Mouse (Mus musculus): ENCODE measurements around the gene H2al2a. TPM values are rescaled to one million over a fixed set of nuclear protein-coding genes. Genes with fewer than 3 reads are reported as not detected.

The H2al2a gene
- total and polyA plus RNA-seq, 3 experiments: not detected

DNA sequence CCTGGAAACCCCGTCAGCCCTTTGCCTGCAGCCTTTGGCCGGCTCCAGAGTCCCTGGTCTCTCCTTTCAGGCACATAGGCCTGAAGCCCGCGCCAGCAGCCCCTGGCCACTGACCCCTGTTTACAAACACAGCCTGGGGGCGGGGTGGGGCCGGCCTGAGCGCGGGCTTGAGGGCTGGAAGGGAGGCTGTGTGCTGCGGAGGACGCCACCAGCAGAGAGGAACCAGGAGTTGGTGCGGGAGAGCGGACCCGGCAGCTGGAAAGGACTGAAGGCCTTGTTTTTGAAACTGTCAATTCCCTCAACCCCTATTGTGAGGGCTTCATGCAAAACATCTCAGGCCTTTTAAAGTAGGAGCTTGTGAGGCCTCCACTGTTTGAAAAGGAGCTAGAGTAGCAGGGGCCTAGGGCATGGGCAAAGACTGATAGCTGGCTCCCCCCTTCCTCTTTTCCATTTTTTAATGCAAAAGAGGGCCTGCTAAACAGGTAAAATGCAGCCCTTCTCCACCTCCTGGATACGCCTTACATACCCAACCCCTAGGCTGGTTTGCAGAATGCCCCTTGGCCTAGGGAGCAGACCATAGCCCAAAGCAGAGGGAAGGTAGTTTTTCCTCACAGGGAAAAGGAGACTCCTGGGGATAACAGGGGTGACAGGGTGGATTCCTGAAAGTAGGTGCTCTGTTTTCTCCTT, 44.6 kb upstream of the H2al2a start:
- TF ChIP-seq JUND (conservative IDR thresholded peaks at IDR 0.05; ENCODE audit: low read depth, low read length) (no peak), POLR2AphosphoS2 (IDR thresholded peaks at IDR 0.05; ENCODE audit: low read depth, low read length) (no peak), CHD1 (IDR thresholded peaks at IDR 0.05; ENCODE audit: low read depth, low read length) (no peak), TBP (conservative IDR thresholded peaks at IDR 0.05; ENCODE audit: low read depth, low read length) (no peak), CTCF (conservative IDR thresholded peaks at IDR 0.05 in 1 of 2, IDR thresholded peaks at IDR 0.05 in 1 of 2; ENCODE audit: low read depth in 2 of 2, low read length in 2 of 2) (no peak), HCFC1 (IDR thresholded peaks at IDR 0.05; ENCODE audit: low read depth, low read length) (no peak), EP300 (IDR thresholded peaks at IDR 0.05; ENCODE audit: low read length) (no peak), ELF1 (IDR thresholded peaks at IDR 0.05; ENCODE audit: low read depth, low read length) (no peak)
- Histone ChIP-seq H3K79me2 (replicated peaks; ENCODE audit: control insufficient read depth, extremely low read depth, insufficient read depth, poor library complexity, severe bottlenecking) (peaks cover 2% of the 10 kb centered on the region; the same call in 1 of the 2 replicates), H3K27ac (ENCODE audit: insufficient read depth, low read depth) (no peak overlapping the region), H3K4me3 (replicated peaks in 1 of 3; ENCODE audit: low read depth in 2 of 3, low read length in 2 of 3, poor library complexity in 1 of 3) (no peak overlapping the region), H3K36me3 (replicated peaks in 1 of 2; ENCODE audit: control insufficient read depth in 1 of 2, insufficient read depth in 1 of 2, low read length in 1 of 2) (no peaks in the 10 kb centered on the region), H3K9ac (ENCODE audit: insufficient read depth, low read depth) (no peak overlapping the region), H3K27me3 (replicated peaks) (peaks cover 20% of the 10 kb centered on the region), H3K4me1 (ENCODE audit: control insufficient read depth in 1 of 2, insufficient read depth in 2 of 2) (peaks cover 2 to 16% of the 10 kb centered on the region in 2 experiments; a peak in 3 of 4 replicates), H3K4me2 (ENCODE audit: insufficient read depth, low read depth, poor library complexity, severe bottlenecking) (no peak overlapping the region), H3K9me3 (replicated peaks; ENCODE audit: low read length) (no peaks in the 10 kb centered on the region)
- no peak for DNase-seq (ENCODE audit: extremely low read depth)
- in situ Hi-C loops (cut with MboI; ENCODE audit: low pct_ligation_motif_present, low pct_unique_long_range_greater_than_20kb, low sequenced_read_pairs) (loop anchor here (25.0 kb wide), 2 partner anchors 321 to 646 kb away; partner anchors contain the start of genes Bmi1 and Spag6), dilution Hi-C loops (cut with MboI; ENCODE audit: extremely low pct_ligation_motif_present, extremely low pct_unique_long_range_greater_than_20kb, low sequenced_read_pairs) (no loop called here)

DNA sequence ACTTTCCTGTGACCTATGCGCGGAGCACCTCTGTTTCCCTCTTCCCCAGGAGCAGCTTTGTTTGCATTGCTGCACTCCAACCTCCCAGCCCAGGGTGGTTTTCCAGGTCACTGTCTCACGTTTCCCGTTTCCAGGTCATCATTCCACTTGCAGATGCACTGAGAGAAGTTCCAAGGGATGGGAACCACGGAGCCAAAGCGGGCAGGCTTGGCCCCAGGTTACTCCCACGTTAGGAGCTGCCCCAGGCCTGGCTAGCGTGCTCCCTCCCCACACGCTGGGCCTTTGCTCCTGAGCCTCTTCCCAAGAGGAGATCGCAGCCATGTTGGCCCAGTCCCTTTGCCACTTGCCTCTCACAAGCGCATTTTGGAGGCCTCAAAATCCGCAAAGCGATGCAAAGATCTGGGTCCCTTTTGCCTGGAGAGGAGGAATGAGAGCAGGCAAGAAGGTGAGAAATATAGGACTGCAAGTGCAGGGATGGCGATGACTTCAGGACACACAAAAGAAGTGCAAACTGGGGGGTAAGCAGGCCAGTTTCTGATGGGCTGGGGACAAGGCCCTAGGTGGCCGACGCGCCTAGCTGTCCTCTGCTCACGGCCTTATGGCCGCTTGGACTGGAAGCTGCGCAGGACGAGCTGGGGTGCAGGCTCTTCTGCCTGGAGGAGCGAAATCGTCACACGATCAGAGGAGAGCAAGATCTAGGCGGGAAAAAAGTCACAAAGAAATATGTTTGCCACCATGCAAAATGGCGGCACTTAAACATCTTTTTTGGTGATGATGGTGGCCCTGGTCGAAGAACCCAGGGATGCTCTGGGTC, 43.8 kb upstream of the H2al2a start:
- H3K27ac ChIP-seq (ENCODE audit: insufficient read depth, low read depth): no peak overlapping the region
- DNase-seq (ENCODE audit: extremely low read depth): no peak
- H3K9ac ChIP-seq (ENCODE audit: insufficient read depth, low read depth): no peak overlapping the region
- in situ Hi-C loops (cut with MboI; ENCODE audit: low pct_ligation_motif_present, low pct_unique_long_range_greater_than_20kb, low sequenced_read_pairs) (loop anchor here (25.0 kb wide), 2 partner anchors 322 to 647 kb away; partner anchors contain the start of genes Bmi1 and Spag6), dilution Hi-C loops (cut with MboI; ENCODE audit: extremely low pct_ligation_motif_present, extremely low pct_unique_long_range_greater_than_20kb, low sequenced_read_pairs) (no loop called here)
- no peak overlapping the region for H3K4me3 ChIP-seq (replicated peaks in 1 of 3; ENCODE audit: low read depth in 2 of 3, low read length in 2 of 3, poor library complexity in 1 of 3)
- no peaks in the 10 kb centered on the region for H3K36me3 ChIP-seq (replicated peaks in 1 of 2; ENCODE audit: control insufficient read depth in 1 of 2, insufficient read depth in 1 of 2, low read length in 1 of 2)
- peaks cover 12% of the 10 kb centered on the region for H3K27me3 ChIP-seq (replicated peaks)
- TF ChIP-seq JUND (conservative IDR thresholded peaks at IDR 0.05; ENCODE audit: low read depth, low read length) (no peak), RCOR1 (conservative IDR thresholded peaks at IDR 0.05; ENCODE audit: low read depth, low read length) (no peak), SIN3A (IDR thresholded peaks at IDR 0.05; ENCODE audit: low read length) (no peak), MXI1 (IDR thresholded peaks at IDR 0.05; ENCODE audit: low read depth, low read length) (no peak), USF1 (IDR thresholded peaks at IDR 0.05; ENCODE audit: low read depth, low read length) (no peak)
- no peaks in the 10 kb centered on the region for H3K9me3 ChIP-seq (replicated peaks; ENCODE audit: low read length)
- peaks cover under 1 to 16% of the 10 kb centered on the region in 2 experiments; a peak in 3 of 4 replicates for H3K4me1 ChIP-seq (ENCODE audit: control insufficient read depth in 1 of 2, insufficient read depth in 2 of 2)
- no peak overlapping the region for H3K4me2 ChIP-seq (ENCODE audit: insufficient read depth, low read depth, poor library complexity, severe bottlenecking)
- H3K79me2 ChIP-seq (replicated peaks; ENCODE audit: control insufficient read depth, extremely low read depth, insufficient read depth, poor library complexity, severe bottlenecking): no peaks in the 10 kb centered on the region; the same call in 1 of the 2 replicates
